Mouse (Mus musculus) olfactory bulb, adult 2 months (tissue): ENCODE measurements at regions not wholly inside any gene's neighbourhood (a gene's known extent, or its start where the extent isn't known, plus 50 kb on each side); places are given as distances from the start of the nearest gene placed in this dataset.

ENCODE experiments used
- CTCF ChIP-seq: fragments of 200-500 bp; IDR thresholded peaks from 2 replicates; pipeline ENCODE4 v1.5.1; 2012; ENCODE audit warnings: low read depth, mild to moderate bottlenecking, low read length, moderate library complexity; ENCODE audit not compliant: insufficient read depth
- POLR2A ChIP-seq: fragments of 200-500 bp; IDR thresholded peaks from 2 replicates; pipeline ENCODE4 v1.6.1; 2012; ENCODE audit warnings: mild to moderate bottlenecking, low read depth, low read length, moderate library complexity; ENCODE audit not compliant: insufficient read depth

GRCm38 (mm10) chr9:104444906-104445305 is 102.2 kb upstream of the Cpne4 start:
- TF ChIP-seq CTCF (0 out of 2 replicates have a peak, but pooled peaks have one; percentile 17), POLR2A (no peak)
